Mouse (Mus musculus): Measurements from ENCODE around the gene Bmp8b.
"Not testable (repeated sequence)": the region's sequence is repeated elsewhere in the genome, so short reads cannot be mapped to it uniquely, and the experiment has no call there.

GRCm38 (mm10) chr4:123161251-123161650 lies 56.3 kb downstream of the Bmp8b start:
- not testable (repeated sequence) for TF ChIP-seq TAL1 (conservative IDR thresholded peaks at IDR 0.05; ENCODE audit: low read depth, low read length); CTCF (IDR thresholded peaks at IDR 0.05; ENCODE audit: low read depth, low read length); GATA2 (IDR thresholded peaks at IDR 0.05; ENCODE audit: borderline replicate concordance, low read depth, low read length); GATA1 (IDR thresholded peaks at IDR 0.05; ENCODE audit: borderline replicate concordance, low read length)
